Mouse (Mus musculus) megakaryocyte, embryonic 14.5 days (primary cell): ENCODE results near the gene Vmn2r109.

ENCODE experiments used
- FLI1 ChIP-seq: IDR thresholded peaks from 2 replicates; pipeline ENCODE4 v1.6.1; 2012; ENCODE audit warnings: low read length, inconsistent platforms, mixed read lengths
- GATA1 ChIP-seq: IDR thresholded peaks from 3 replicates; pipeline ENCODE4 v1.6.1; 2012; ENCODE audit warnings: mixed read lengths, low read length, inconsistent platforms, borderline replicate concordance

GRCm38 (mm10) chr17:20564656-20565055 is at the start of gene Vmn2r109:
- TF ChIP-seq GATA1 (no peak), FLI1 (no peak)
